Mouse (Mus musculus) v-Abl transformed pro-B cells (cell line): ENCODE measurements at regions not wholly inside any gene's neighbourhood (a gene's known extent, or its start where the extent isn't known, plus 50 kb on each side); places are given as distances from the start of the nearest gene placed in this dataset.

Experiments
- in situ Hi-C, 2 experiments: fragments of 400-800 bp; cut with MboI; formaldehyde crosslinking; loops; one replicate each; pipeline ENCODE4 v1.15.1; 2025; ENCODE audit not compliant: unreplicated experiment in 2 of 2

GRCm38 (mm10) chr12:16477572-16477971 lies 133.2 kb downstream of the Lpin1 start:
- in situ Hi-C loops = no loop called here

- in situ Hi-C loops = no loop called here
Observed at GRCm38 (mm10) chr12:16474361-16475080, 136.2 kb downstream of the Lpin1 start.

- in situ Hi-C loops = no loop called here
Observed at GRCm38 (mm10) chr12:16457419-16457818, 153.3 kb downstream of the Lpin1 start.

GRCm38 (mm10) chr12:16450771-16451435 lies 159.9 kb downstream of the Lpin1 start:
- in situ Hi-C loops = no loop called here

GRCm38 (mm10) chr12:16438717-16439116 lies 172.0 kb downstream of the Lpin1 start:
- in situ Hi-C loops = loop anchor here (10.0 to 25.0 kb wide), 6 partner anchors 54 to 699 kb away; partner anchors contain the start of gene Trib2 (in 2 of the 2)

- in situ Hi-C loops = loop anchor here (10.0 to 25.0 kb wide), 6 partner anchors 52 to 700 kb away; partner anchors contain the start of gene Trib2 (in 2 of the 2)
Observed at GRCm38 (mm10) chr12:16436961-16437360, 173.8 kb downstream of the Lpin1 start.

GRCm38 (mm10) chr12:16436255-16436654 lies 174.5 kb downstream of the Lpin1 start:
- in situ Hi-C loops = loop anchor here (10.0 to 25.0 kb wide), 6 partner anchors 51 to 701 kb away; partner anchors contain the start of gene Trib2 (in 2 of the 2)

- in situ Hi-C loops = loop anchor here (10.0 to 25.0 kb wide), 6 partner anchors 50 to 703 kb away; partner anchors contain the start of gene Trib2 (in 2 of the 2)
Observed at GRCm38 (mm10) chr12:16434739-16435138, 176.0 kb downstream of the Lpin1 start.

- in situ Hi-C loops = loop anchor here (10.0 to 25.0 kb wide), 6 partner anchors 49 to 703 kb away; partner anchors contain the start of gene Trib2 (in 2 of the 2)
Observed at GRCm38 (mm10) chr12:16434225-16434624, 176.5 kb downstream of the Lpin1 start.

- in situ Hi-C loops = loop anchor here (25.0 kb wide), 2 partner anchors 561 to 711 kb away; no protein-coding TSS in a partner anchor
Observed at GRCm38 (mm10) chr12:16425980-16426379, 184.8 kb downstream of the Lpin1 start.

- in situ Hi-C loops = no loop called here
Observed at GRCm38 (mm10) chr12:16424526-16424925, 186.2 kb downstream of the Lpin1 start.

GRCm38 (mm10) chr12:16395720-16396119 lies 215.0 kb downstream of the Lpin1 start:
- in situ Hi-C loops = no loop called here

- in situ Hi-C loops = no loop called here
Observed at GRCm38 (mm10) chr12:16392851-16393250, 217.9 kb downstream of the Lpin1 start.

- in situ Hi-C loops = no loop called here
Observed at GRCm38 (mm10) chr12:16391630-16392269, 219.0 kb downstream of the Lpin1 start.

- in situ Hi-C loops = no loop called here
Observed at GRCm38 (mm10) chr12:16391163-16391562, 219.6 kb downstream of the Lpin1 start.

- in situ Hi-C loops = loop anchor here (10.0 kb wide), 3 partner anchors 48 to 852 kb away; no protein-coding TSS in a partner anchor
Observed at GRCm38 (mm10) chr12:16387035-16387434, 223.7 kb downstream of the Lpin1 start.

GRCm38 (mm10) chr12:16384396-16384795 lies 226.4 kb downstream of the Lpin1 start:
- in situ Hi-C loops = loop anchor here (5.0 to 10.0 kb wide), 6 partner anchors 50 to 850 kb away; partner anchors contain the start of gene Trib2 (in 1 of the 2)

GRCm38 (mm10) chr12:16383499-16383935 lies 227.2 kb downstream of the Lpin1 start:
- in situ Hi-C loops = loop anchor here (5.0 to 10.0 kb wide), 6 partner anchors 51 to 849 kb away; partner anchors contain the start of gene Trib2 (in 1 of the 2)

- in situ Hi-C loops = loop anchor here (5.0 to 10.0 kb wide), 6 partner anchors 52 to 848 kb away; partner anchors contain the start of gene Trib2 (in 1 of the 2)
Observed at GRCm38 (mm10) chr12:16382417-16382988, 228.3 kb downstream of the Lpin1 start.

GRCm38 (mm10) chr12:16381026-16381425 lies 229.7 kb downstream of the Lpin1 start:
- in situ Hi-C loops = loop anchor here (5.0 to 10.0 kb wide), 6 partner anchors 54 to 846 kb away; partner anchors contain the start of gene Trib2 (in 1 of the 2)
